Mouse (Mus musculus) heart, postnatal 0 days (tissue): ENCODE measurements around the gene Unc119b. TPM values are rescaled to one million over a fixed set of nuclear protein-coding genes. Genes with fewer than 3 reads are reported as not detected.
"Not testable (repeated sequence)": the region's sequence is repeated elsewhere in the genome, so short reads cannot be mapped to it uniquely, and the experiment has no call there.

ENCODE experiments used
- ATAC-seq: fragments of 200-750 bp; cut with Nextera tagmentation; 2 replicates; pipeline ENCODE4 v1.8.0; 2017; ENCODE audit warnings: low read depth, moderate number of reproducible peaks, moderate library complexity; ENCODE audit not compliant: insufficient read depth
- DNase-seq: peaks from one replicate; pipeline ENCODE4 v3.0.0-alpha.2; 2016; ENCODE audit warnings: low spot score
- H3K27ac ChIP-seq: fragments of 300-500 bp; sonication (generic); 2 replicates; pipeline ENCODE4 v1.5.1; 2014; ENCODE audit warnings: low read depth, mild to moderate bottlenecking
- H3K27me3 ChIP-seq: fragments of 300-500 bp; sonication (generic); 2 replicates; pipeline ENCODE4 v1.6.1; 2014; ENCODE audit warnings: low read length, mixed read lengths; ENCODE audit not compliant: control insufficient read depth, insufficient read depth
- H3K36me3 ChIP-seq: fragments of 300-500 bp; sonication (generic); replicated peaks from 2 replicates; pipeline ENCODE4 v1.6.1; 2014; ENCODE audit warnings: low read length, mixed read lengths; ENCODE audit not compliant: control insufficient read depth, insufficient read depth
- H3K4me1 ChIP-seq: fragments of 300-500 bp; sonication (generic); 2 replicates; pipeline ENCODE4 v1.6.1; 2014; ENCODE audit warnings: antibody characterized with exemption; ENCODE audit not compliant: control insufficient read depth, insufficient read depth
- H3K4me2 ChIP-seq: fragments of 300-500 bp; sonication (generic); 2 replicates; pipeline ENCODE4 v1.6.1; 2014; ENCODE audit warnings: low read depth, mild to moderate bottlenecking, low read length, moderate library complexity
- H3K4me3 ChIP-seq: fragments of 300-500 bp; sonication (generic); 2 replicates; pipeline ENCODE4 v1.5.1; 2014; ENCODE audit warnings: low read depth, low read length
- H3K9ac ChIP-seq: fragments of 300-500 bp; sonication (generic); replicated peaks from 2 replicates; pipeline ENCODE4 v1.6.1; 2014; ENCODE audit warnings: low read depth, low read length, mixed read lengths
- H3K9me3 ChIP-seq: fragments of 300-500 bp; sonication (generic); replicated peaks from 2 replicates; pipeline ENCODE4 v1.6.1; 2016; ENCODE audit warnings: low read length; ENCODE audit not compliant: control insufficient read depth
- CTCF ChIP-seq: IDR thresholded peaks from 2 replicates; pipeline ENCODE4 v1.5.1; 2016; ENCODE audit warnings: antibody characterized with exemption, control low read depth, low read depth
- EP300 ChIP-seq: IDR thresholded peaks from 2 replicates; pipeline ENCODE4 v1.6.1; 2016; ENCODE audit warnings: antibody characterized with exemption, low read depth
- WGBS: fragments of 180-500 bp; shearing (Covaris S2); extraction: QIAGEN DNeasy Blood & Tissue Kit; methylation state at CpG from one replicate; pipeline ENCODE4 v1.1.7; 2014; 5-methylcytosine and 5-hydroxymethylcytosine counted together
- polyA plus RNA-seq: library from polyadenylated mRNA; unstranded; fragments of >200 nt; fragmentation: Nextera tagmentation; extraction: Ambion mirVana; gene quantifications from 2 replicates; pipeline ENCODE4 v1.2.1, GENCODE M21; 2015
- total RNA-seq: library from RNA; depleted of rRNA; stranded (reverse); fragments of >200 nt; gene quantifications from 2 replicates; pipeline ENCODE4 v1.2.3, GENCODE M21; 2014; ENCODE audit warnings: low replicate concordance

Gene Unc119b
- total and polyA plus RNA-seq, 2 experiments from 2014 or later: 11.7 to 25.9 TPM

- ATAC-seq (no peak), DNase-seq (no peak)
- H3K36me3 ChIP-seq: peaks cover 37% of the 10 kb centered on the region
- H3K4me3 ChIP-seq: no peak overlapping the region
- H3K27me3 ChIP-seq: no peaks in the 10 kb centered on the region
- no peaks in the 10 kb centered on the region for H3K9me3 ChIP-seq
- H3K4me1 ChIP-seq: no peaks in the 10 kb centered on the region
- no peak overlapping the region for H3K9ac ChIP-seq
- 85% methylated on average over 8 of the region's 8 CpGs for WGBS
- H3K27ac ChIP-seq: no peak overlapping the region
- no peak for TF ChIP-seq EP300
- TF ChIP-seq CTCF: no peak
- H3K4me2 ChIP-seq: no peak overlapping the region
These were observed 23.6 kb downstream of the Unc119b start for GRCm38 (mm10) chr5:115111156-115111555.

GRCm38 (mm10) chr5:115103253-115103652 is 31.5 kb downstream of the Unc119b start:
- H3K27me3 ChIP-seq, H3K27ac ChIP-seq, H3K4me2 ChIP-seq, H3K4me1 ChIP-seq, H3K4me3 ChIP-seq, H3K9ac ChIP-seq, DNase-seq, ATAC-seq, H3K9me3 ChIP-seq: not testable (repeated sequence)
- H3K36me3 ChIP-seq: peaks cover 19% of the 10 kb centered on the region
- WGBS: 94% methylated on average over 23 of the region's 23 CpGs

- no peaks in the 10 kb centered on the region for H3K4me1 ChIP-seq
- no peaks in the 10 kb centered on the region for H3K9me3 ChIP-seq
- no peak overlapping the region for H3K4me3 ChIP-seq
- DNase-seq (no peak), ATAC-seq (no peak)
- H3K27me3 ChIP-seq: no peaks in the 10 kb centered on the region
- no peak overlapping the region for H3K4me2 ChIP-seq
- H3K9ac ChIP-seq: no peak overlapping the region
- WGBS: 80% methylated on average over 2 of the region's 2 CpGs
- TF ChIP-seq EP300 (no peak), CTCF (no peak)
- H3K27ac ChIP-seq: no peak overlapping the region
- peaks cover 29% of the 10 kb centered on the region for H3K36me3 ChIP-seq
These were observed 32.5 kb downstream of the Unc119b start for GRCm38 (mm10) chr5:115102231-115102630.

- Histone ChIP-seq H3K4me1 (no peaks in the 10 kb centered on the region), H3K27ac (no peak overlapping the region), H3K4me2 (no peak overlapping the region), H3K36me3 (peaks cover 47% of the 10 kb centered on the region), H3K9ac (no peak overlapping the region), H3K9me3 (no peaks in the 10 kb centered on the region), H3K4me3 (no peak overlapping the region), H3K27me3 (no peaks in the 10 kb centered on the region)
- ATAC-seq (no peak), DNase-seq (no peak)
- WGBS: 79% methylated on average over 6 of the region's 6 CpGs
- TF ChIP-seq CTCF (no peak), EP300 (no peak)
These were observed 34.3 kb downstream of the Unc119b start for GRCm38 (mm10) chr5:115100473-115100872.

- no peak for TF ChIP-seq EP300
- Histone ChIP-seq H3K9me3 (no peaks in the 10 kb centered on the region), H3K4me2 (no peak overlapping the region), H3K9ac (no peak overlapping the region), H3K27ac (no peak overlapping the region), H3K4me3 (no peak overlapping the region), H3K4me1 (no peaks in the 10 kb centered on the region), H3K27me3 (no peaks in the 10 kb centered on the region), H3K36me3 (peaks cover 51% of the 10 kb centered on the region)
- no peak for ATAC-seq
- DNase-seq: no peak
- WGBS: 79% methylated on average over 9 of the region's 9 CpGs
These were observed 34.8 kb downstream of the Unc119b start for GRCm38 (mm10) chr5:115099991-115100390.

- peaks cover 56% of the 10 kb centered on the region for H3K36me3 ChIP-seq
- H3K4me2 ChIP-seq: no peak overlapping the region
- DNase-seq: no peak
- 75% methylated on average over 5 of the region's 5 CpGs for WGBS
- H3K9me3 ChIP-seq: no peaks in the 10 kb centered on the region
- no peak overlapping the region for H3K9ac ChIP-seq
- no peak overlapping the region for H3K4me3 ChIP-seq
- no peak overlapping the region for H3K27ac ChIP-seq
- no peaks in the 10 kb centered on the region for H3K4me1 ChIP-seq
- no peak for ATAC-seq
- TF ChIP-seq EP300 (no peak), CTCF (no peak)
- no peaks in the 10 kb centered on the region for H3K27me3 ChIP-seq
These were observed 35.2 kb downstream of the Unc119b start for GRCm38 (mm10) chr5:115099530-115099929.
